Mouse (Mus musculus): ENCODE measurements around the gene Snx21. TPM values are rescaled to one million over a fixed set of nuclear protein-coding genes. Genes with fewer than 3 reads are reported as not detected.

The Snx21 gene
- polyA plus RNA-seq, 1 experiment: not detected

- H3K4me1 ChIP-seq (ENCODE audit: control insufficient read depth, insufficient read depth, low read length): 0 out of 2 replicates have a peak, but pooled peaks cover 5% of the 10 kb centered on the region
- H3K4me3 ChIP-seq (ENCODE audit: insufficient read depth, low read depth, low read length): no peak overlapping the region
- TF ChIP-seq POLR2A (IDR thresholded peaks at IDR 0.05; ENCODE audit: insufficient read depth, low read depth, low read length) (no peak), CTCF (IDR thresholded peaks at IDR 0.05; ENCODE audit: insufficient read depth, low read depth, low read length) (no peak)
- H3K27ac ChIP-seq (ENCODE audit: insufficient read depth, low read depth, low read length): no peak overlapping the region
- WGBS: 76% methylated on average over 17 of the region's 17 CpGs
These were observed 8.8 kb upstream of the Snx21 start for GRCm38 (mm10) chr2:164776801-164777200.

GRCm38 (mm10) chr2:164777246-164778014, 8.2 kb upstream of the Snx21 start:
- Histone ChIP-seq H3K4me3 (ENCODE audit: insufficient read depth, low read depth, low read length) (no peak overlapping the region), H3K27ac (ENCODE audit: insufficient read depth, low read depth, low read length) (no peak overlapping the region), H3K4me1 (ENCODE audit: control insufficient read depth, insufficient read depth, low read length) (0 out of 2 replicates have a peak, but pooled peaks cover 5% of the 10 kb centered on the region)
- WGBS: 83% methylated on average over 30 of the region's 30 CpGs
- TF ChIP-seq CTCF (IDR thresholded peaks at IDR 0.05; ENCODE audit: insufficient read depth, low read depth, low read length): no peak
- no peak for TF ChIP-seq POLR2A (IDR thresholded peaks at IDR 0.05; ENCODE audit: insufficient read depth, low read depth, low read length)

GRCm38 (mm10) chr2:164778015-164778287, 7.7 kb upstream of the Snx21 start:
- TF ChIP-seq CTCF (IDR thresholded peaks at IDR 0.05; ENCODE audit: insufficient read depth, low read depth, low read length) (no peak), POLR2A (IDR thresholded peaks at IDR 0.05; ENCODE audit: insufficient read depth, low read depth, low read length) (no peak)
- Histone ChIP-seq H3K27ac (ENCODE audit: insufficient read depth, low read depth, low read length) (no peak overlapping the region), H3K4me3 (ENCODE audit: insufficient read depth, low read depth, low read length) (no peak overlapping the region), H3K4me1 (ENCODE audit: control insufficient read depth, insufficient read depth, low read length) (0 out of 2 replicates have a peak, but pooled peaks cover 5% of the 10 kb centered on the region)
- WGBS: 94% methylated on average over 11 of the region's 11 CpGs

- TF ChIP-seq POLR2A (IDR thresholded peaks at IDR 0.05; ENCODE audit: insufficient read depth, low read depth, low read length): no peak
- no peak for TF ChIP-seq CTCF (IDR thresholded peaks at IDR 0.05; ENCODE audit: insufficient read depth, low read depth, low read length)
- 63% methylated on average over 7 of the region's 7 CpGs for WGBS
- no peak overlapping the region for H3K4me3 ChIP-seq (ENCODE audit: insufficient read depth, low read depth, low read length)
- H3K27ac ChIP-seq (ENCODE audit: insufficient read depth, low read depth, low read length): no peak overlapping the region
- H3K4me1 ChIP-seq (ENCODE audit: control insufficient read depth, insufficient read depth, low read length): 0 out of 2 replicates have a peak, but pooled peaks cover 5% of the 10 kb centered on the region
These were observed 6.8 kb upstream of the Snx21 start for GRCm38 (mm10) chr2:164778809-164779208.

DNA sequence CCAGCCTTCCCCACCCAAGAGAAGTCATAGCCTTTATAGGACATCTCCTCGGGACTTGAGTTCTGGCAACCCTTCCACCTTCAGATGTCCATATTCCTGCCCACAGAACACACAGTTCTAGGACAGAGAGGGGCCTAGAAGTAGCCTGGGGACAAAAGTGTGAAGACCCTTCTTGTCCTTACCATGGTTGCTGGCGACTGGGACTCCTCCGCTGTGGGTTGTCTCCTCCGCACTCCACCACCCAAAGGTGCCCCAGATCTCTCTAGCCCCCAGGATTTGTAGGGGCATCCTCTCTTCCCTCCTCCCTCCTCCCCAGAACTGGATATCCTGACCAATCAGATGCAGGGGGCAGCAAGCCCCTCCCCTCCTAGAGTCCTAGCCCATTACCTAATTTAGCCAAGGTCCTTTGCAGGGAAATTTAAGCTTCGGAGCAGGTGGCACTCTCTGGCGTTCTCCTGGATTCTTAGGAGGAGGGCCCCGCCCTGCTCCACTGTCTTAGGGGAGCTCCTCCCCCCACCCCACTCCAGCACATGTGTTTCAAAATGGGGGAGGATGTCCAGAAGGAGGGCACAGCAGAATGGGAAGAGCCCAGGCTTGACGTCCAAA, 6.0 kb upstream of the Snx21 start, which contains the start of gene Tnnc2:
Gene Tnnc2, minus strand, starts transcription at position 487 of the 606 bp plus-strand sequence.
- H3K27ac ChIP-seq (ENCODE audit: insufficient read depth, low read depth, low read length): no peak within 1 kb of the TSS
- no peak within 1 kb of the TSS for H3K4me3 ChIP-seq (ENCODE audit: insufficient read depth, low read depth, low read length)
- TF ChIP-seq POLR2A (IDR thresholded peaks at IDR 0.05; ENCODE audit: insufficient read depth, low read depth, low read length) (no peak), CTCF (IDR thresholded peaks at IDR 0.05; ENCODE audit: insufficient read depth, low read depth, low read length) (no peak)
- WGBS: 72% methylated on average over 8 of the region's 8 CpGs
- 0 out of 2 replicates have a peak, but pooled peaks cover 5% of the 10 kb centered on the region for H3K4me1 ChIP-seq (ENCODE audit: control insufficient read depth, insufficient read depth, low read length)

- Histone ChIP-seq H3K4me1 (ENCODE audit: control insufficient read depth, insufficient read depth, low read length) (peaks cover 8% of the 10 kb centered on the region), H3K4me3 (ENCODE audit: insufficient read depth, low read depth, low read length) (no peak overlapping the region), H3K27ac (ENCODE audit: insufficient read depth, low read depth, low read length) (no peak overlapping the region)
- 78% methylated on average over 4 of the region's 4 CpGs for WGBS
- TF ChIP-seq CTCF (IDR thresholded peaks at IDR 0.05; ENCODE audit: insufficient read depth, low read depth, low read length) (no peak), POLR2A (IDR thresholded peaks at IDR 0.05; ENCODE audit: insufficient read depth, low read depth, low read length) (no peak)
These were observed 3.7 kb upstream of the Snx21 start for GRCm38 (mm10) chr2:164781876-164782275.

- Histone ChIP-seq H3K27ac (ENCODE audit: insufficient read depth, low read depth, low read length) (no peak overlapping the region), H3K4me1 (ENCODE audit: control insufficient read depth, insufficient read depth, low read length) (peaks cover 17% of the 10 kb centered on the region), H3K4me3 (ENCODE audit: insufficient read depth, low read depth, low read length) (no peak overlapping the region)
- 81% methylated on average over 7 of the region's 7 CpGs for WGBS
- TF ChIP-seq CTCF (IDR thresholded peaks at IDR 0.05; ENCODE audit: insufficient read depth, low read depth, low read length) (no peak), POLR2A (IDR thresholded peaks at IDR 0.05; ENCODE audit: insufficient read depth, low read depth, low read length) (no peak)
These were observed 1.6 kb upstream of the Snx21 start for GRCm38 (mm10) chr2:164783926-164784581.

DNA sequence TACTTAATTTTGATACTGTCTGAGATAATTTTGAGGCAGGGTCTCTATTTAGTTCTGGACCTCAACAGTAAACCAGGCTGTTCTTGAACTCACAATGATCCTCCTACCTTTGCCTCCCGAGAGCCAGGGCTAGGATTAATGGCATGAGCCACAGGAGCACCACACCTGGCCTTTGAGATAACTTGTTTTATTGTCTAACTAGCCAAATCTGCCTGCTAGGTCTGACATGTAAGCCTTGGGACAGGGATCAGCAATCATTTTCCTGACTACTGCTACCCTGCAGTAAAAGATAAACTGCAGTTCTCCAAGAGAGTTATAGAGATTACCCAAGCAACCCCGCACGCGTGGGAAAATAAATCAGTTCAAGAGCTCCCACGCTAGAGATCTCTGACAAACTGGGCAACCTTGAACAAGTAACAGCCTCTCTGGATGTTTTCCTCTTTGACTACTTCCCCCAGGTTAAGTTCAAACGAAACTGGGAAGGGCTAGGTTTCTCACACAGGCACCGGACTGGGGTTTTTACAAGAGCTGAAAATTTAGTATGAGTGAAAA, 678 bp upstream of the Snx21 start:
- peaks cover 16% of the 10 kb centered on the region for H3K4me1 ChIP-seq (ENCODE audit: control insufficient read depth, insufficient read depth, low read length)
- 3% methylated on average over 7 of the region's 7 CpGs for WGBS
- TF ChIP-seq CTCF (IDR thresholded peaks at IDR 0.05; ENCODE audit: insufficient read depth, low read depth, low read length): no peak
- TF ChIP-seq POLR2A (IDR thresholded peaks at IDR 0.05; ENCODE audit: insufficient read depth, low read depth, low read length): no peak
- H3K27ac ChIP-seq (ENCODE audit: insufficient read depth, low read depth, low read length): no peak overlapping the region; the same call in 1 of the 2 replicates
- H3K4me3 ChIP-seq (ENCODE audit: insufficient read depth, low read depth, low read length): peak overlapping the region; percentile 72
